Mouse (Mus musculus) stomach, postnatal 0 days (tissue): ENCODE data around the gene Elmsan1.

ENCODE experiments used
- CTCF ChIP-seq: IDR thresholded peaks from 2 replicates; pipeline ENCODE4 v1.5.1; 2016; ENCODE audit warnings: antibody characterized with exemption, low read depth, mild to moderate bottlenecking, moderate library complexity
- EP300 ChIP-seq: optimal IDR thresholded peaks from 2 replicates; pipeline ENCODE3; 2016; ENCODE audit warnings: antibody characterized with exemption

- TF ChIP-seq CTCF (no peak), EP300 (no peak)
Measured at GRCm38 (mm10) chr12:84148622-84149012, 70.1 kb downstream of the Elmsan1 start.
